Mouse (Mus musculus): ENCODE data around the gene Mgmt. TPM values are rescaled to one million over a fixed set of nuclear protein-coding genes. Genes with fewer than 3 reads are reported as not detected.

The Mgmt gene
- total RNA-seq, 2 experiments from 2014 or later: 0.51 to 0.59 TPM

DNA sequence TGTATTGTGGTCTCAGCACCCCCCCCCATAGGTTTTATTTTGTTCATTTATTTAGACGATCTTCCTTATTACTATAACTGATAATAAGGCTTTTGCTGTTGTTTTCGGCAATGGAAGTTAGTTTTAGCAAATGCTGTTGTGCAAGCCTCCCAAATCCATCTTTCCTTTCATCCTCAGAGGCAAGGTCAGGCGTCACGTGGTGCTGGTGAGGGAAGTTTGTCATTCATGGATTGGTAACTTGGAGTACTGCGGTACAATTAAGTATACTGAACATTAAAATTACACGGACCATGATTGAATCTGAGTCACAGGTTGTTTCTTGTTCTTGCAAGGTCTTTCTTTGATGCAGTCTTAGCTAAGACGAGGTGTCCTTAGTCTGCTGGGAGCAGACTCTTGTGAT lies 77.9 kb downstream of the Mgmt start:
- intact Hi-C loops (cut with DNase I): no loop called here
- no peak for DNase-seq (ENCODE audit: low spot score in 2 of 2)

DNA sequence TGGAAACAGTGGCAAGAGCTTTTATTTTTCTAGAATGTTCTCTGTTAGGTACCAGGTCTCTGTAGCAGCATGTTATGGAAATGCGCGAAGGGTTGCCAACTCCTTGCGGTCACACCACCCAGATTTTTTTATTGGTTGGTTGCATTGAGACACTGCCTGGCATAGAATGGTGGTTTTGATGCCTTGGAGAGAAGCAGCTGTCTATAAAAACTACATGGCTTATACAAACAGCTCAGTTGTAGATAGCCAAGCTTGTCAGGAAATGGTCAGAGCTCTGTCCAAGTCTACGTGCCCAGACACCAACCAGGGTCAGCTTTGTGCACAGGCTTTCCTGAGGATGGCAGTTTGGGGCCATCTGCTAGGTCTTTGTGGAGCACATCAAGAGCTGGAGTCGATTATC lies 80.6 kb downstream of the Mgmt start:
- DNase-seq (ENCODE audit: low spot score in 2 of 2): no peak
- intact Hi-C loops (cut with DNase I): no loop called here

DNA sequence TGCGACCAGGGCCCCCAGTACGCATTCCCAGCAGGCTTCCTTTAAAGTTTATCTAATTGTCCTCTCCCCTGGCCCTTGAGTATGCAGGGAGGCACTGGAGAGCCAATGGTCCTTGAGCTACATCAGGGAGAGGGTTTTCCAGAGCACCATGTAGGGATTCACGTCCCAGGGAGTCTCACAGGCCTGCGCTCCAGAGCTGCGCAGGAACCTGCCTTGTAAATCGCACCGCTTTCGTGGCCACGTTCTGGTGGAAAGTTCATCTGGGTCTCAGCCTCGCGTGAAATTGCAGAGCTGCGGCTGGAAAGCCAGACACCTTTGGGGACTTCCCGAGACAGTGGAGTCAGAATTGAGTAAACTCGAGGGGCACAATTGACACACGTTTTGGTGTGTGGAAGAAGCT lies 103.0 kb downstream of the Mgmt start:
- no peak for DNase-seq (ENCODE audit: low spot score in 2 of 2)
- intact Hi-C loops (cut with DNase I): no loop called here

DNA sequence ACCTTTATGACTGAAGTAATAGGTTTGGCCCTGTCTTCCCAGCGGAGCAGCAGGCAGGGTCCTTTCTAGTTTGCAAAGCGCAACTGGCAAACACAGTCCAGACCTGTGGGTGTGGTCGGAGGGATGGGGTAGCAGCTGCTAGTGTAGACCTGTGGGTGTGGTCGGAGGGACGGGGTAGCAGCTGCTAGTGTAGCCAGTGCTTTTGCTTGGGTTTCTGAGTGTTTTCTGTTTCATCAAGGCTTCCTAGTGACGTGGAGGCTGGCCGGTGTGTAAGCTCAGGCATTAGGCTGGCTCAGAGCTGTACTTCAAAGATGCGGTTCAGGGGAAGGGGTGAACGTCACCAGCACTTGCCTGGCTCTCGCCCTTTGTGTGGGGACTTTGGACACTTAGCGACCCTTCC lies 106.3 kb downstream of the Mgmt start:
- no peak for DNase-seq (ENCODE audit: low spot score in 2 of 2)
- intact Hi-C loops (cut with DNase I): no loop called here

DNA sequence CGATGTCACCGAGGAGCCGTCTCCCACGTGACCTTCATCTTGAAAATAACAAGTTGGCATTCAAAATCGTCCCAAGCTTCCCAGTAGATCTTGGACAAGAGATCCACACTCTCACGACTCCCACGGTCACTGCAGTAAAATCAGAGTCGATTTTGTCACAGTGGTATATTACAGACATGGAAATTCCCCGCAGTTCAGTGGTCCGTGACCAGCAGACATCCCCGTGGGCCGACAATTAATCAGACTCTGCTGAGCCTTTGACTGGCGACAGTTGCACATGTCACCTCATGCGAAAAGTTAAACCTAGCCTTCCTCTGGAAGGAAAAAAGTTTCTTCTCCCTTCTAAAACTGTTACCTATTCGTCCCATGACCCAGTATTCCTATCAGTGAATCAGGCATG lies 106.8 kb downstream of the Mgmt start:
- DNase-seq (ENCODE audit: low spot score in 2 of 2): no peak
- intact Hi-C loops (cut with DNase I): no loop called here

DNA sequence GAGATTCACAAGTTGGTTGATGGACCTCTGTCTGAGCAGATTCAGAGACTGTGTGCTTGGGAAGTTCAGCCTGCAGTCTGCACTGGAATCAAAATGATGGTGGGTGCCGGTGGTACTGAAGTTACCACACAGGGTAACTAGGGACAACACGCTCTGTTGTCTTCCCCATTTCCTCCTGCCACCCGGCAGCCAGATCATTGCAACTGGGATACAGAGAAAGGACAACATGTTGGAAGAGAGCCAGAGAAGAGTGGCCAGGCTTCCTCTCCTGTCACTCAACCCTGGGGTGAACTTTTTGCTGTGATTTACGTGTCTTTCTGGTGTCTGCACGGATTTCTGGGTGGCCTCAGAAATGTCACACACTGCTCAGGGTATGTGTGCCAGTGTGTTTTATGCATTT lies 107.4 kb downstream of the Mgmt start:
- intact Hi-C loops (cut with DNase I): no loop called here
- DNase-seq (ENCODE audit: low spot score in 2 of 2): no peak

DNA sequence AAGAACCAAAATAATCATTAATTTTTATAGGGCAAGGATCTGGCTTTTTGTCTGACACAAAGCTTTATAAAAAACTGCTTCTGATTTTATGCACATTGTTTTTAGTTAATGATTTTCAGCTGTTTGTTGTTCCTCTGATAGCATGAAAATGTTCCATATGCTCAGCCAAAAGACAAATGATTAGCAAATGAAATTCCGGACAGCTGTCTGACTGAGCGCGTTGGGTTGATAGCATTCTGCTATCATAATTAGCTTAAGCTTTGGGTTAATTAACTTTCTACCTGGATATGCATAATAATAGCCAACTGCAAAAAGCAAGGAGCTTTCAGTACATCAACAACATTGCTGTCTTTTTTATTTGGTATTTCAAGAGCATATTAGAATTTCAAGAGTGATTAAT lies 108.0 kb downstream of the Mgmt start:
- DNase-seq (ENCODE audit: low spot score in 2 of 2): no peak
- intact Hi-C loops (cut with DNase I): no loop called here

DNA sequence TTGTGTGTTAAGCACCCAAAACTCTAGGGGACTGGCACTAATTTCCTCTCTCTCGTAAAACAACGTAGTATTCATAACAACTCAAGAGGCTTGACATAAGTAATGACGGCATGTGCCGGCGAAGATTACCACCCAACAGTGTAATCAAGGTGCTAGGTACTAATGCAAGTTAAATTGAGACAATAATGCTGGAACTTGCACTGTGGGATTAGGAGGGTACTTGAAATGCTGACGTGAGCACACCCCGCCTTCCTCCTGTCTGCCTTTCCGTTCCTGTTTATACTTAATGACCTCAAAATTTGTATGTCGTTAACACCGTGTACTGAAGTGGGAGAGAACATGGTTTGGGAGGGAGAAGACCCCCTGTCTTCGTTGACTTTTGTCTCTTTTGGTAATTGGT lies 110.9 kb downstream of the Mgmt start:
- no peak for DNase-seq (ENCODE audit: low spot score in 2 of 2)
- intact Hi-C loops (cut with DNase I): no loop called here

DNA sequence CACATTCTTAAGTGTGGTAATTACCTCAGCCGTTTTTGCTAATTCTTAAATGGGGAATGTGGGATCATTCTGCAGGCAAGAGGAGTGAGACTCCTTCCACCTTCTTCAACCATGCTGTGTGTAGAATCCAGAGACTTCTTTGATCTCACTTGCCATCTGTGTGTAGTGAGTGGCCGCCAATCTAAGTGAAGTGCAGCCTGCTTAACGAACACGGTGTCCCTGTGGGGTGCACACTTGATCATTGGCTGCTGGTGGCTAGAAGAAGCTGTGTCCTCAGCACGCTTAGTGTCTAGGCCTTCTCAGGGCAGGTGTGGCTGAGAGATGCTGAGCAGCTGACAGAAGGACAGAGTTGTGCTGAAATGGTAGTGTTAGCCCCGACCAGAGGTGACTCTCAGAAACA lies 113.9 kb downstream of the Mgmt start:
- intact Hi-C loops (cut with DNase I): no loop called here

DNA sequence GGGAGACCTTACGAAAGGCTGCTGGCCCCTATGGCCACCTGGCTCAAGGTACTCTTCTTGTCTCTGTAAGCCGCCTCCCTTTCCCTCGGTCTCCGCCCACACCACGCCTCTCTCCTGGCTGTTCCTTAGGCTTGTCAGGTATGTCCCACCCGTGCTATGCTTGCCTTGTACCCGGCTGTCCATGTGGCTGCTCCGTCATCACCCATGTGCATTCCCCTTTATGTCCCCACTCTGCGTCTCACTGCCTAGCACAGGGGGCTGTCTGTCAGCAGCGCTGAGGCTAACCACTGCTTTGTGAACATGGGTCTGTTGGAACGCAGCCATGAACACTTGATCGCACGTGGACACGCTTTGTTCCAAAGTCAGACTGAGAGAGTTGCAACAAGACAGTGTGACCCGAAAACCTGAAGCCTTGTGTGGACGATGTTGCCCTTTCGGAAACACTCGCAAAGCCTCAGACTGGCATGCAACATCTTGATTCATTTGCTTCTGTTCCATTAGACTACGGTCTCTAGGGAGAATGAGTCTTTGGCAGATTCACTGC lies 115.4 kb downstream of the Mgmt start:
- DNase-seq (ENCODE audit: low spot score in 2 of 2): no peak

More for the DNA sequence above, 113.9 kb downstream of the Mgmt start:
- no peak for DNase-seq (ENCODE audit: low spot score in 2 of 2)

DNA sequence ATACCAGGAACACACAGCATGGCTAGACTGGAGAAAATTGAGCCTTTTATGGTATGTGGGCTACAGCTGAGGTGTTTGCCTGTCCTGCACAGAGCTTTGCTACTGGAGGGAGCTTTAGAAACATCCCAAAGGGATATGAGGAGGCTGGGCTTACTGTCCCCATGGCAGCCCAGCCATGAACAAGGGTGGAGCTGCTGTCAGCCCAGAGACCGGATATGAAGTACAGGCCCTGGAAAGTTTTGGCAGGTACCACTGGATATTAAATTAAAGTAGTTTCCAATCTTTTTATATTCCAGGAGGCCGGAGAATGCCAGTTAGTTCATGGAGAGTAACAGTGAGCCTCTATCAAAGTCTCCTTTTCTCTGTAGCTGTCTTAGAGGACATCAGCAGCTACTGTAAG lies 116.0 kb downstream of the Mgmt start:
- no peak for DNase-seq (ENCODE audit: low spot score in 2 of 2)
- intact Hi-C loops (cut with DNase I): no loop called here

More for the DNA sequence above, 115.4 kb downstream of the Mgmt start:
- intact Hi-C loops (cut with DNase I): no loop called here

DNA sequence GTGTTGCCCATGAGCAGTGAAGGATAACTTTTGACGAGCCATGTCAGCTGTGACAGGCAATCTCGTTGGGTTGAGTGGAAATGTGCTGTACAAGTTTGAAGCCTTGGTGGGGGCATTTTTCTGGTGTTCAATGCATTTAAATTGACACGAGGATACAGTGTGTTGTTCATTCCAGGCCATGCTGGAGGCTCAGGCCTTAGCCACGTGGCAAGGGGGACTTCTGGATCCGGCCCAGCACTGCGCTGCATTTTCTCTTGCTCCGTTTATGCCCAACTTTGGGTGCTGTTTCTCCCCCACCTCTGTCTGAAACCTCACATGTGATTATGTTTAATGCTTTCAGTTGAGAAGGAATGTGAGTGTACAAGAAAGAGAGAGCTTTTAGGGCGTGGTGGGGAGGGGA lies 118.3 kb downstream of the Mgmt start:
- no peak for DNase-seq (ENCODE audit: low spot score in 2 of 2)
- intact Hi-C loops (cut with DNase I): no loop called here

DNA sequence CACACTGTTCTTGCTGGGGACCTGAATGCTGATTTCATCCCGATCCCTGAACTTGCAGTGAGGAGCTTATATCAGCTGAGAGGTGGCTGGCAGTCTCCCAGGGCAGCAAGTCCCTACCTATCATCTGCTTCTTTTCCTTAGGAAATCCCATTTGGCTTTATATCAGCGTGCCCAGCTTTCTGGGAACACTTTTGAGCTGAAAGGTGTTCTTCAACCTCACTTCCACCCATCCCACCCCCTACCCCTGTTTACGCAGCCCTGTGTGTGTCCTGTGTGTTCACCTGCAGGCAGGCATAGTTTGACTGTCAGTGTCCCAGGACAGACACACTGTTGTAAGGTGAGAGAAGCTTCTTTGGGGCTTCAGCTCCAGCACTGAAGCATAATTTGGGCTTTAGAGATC lies 119.0 kb downstream of the Mgmt start:
- intact Hi-C loops (cut with DNase I): no loop called here
- no peak for DNase-seq (ENCODE audit: low spot score in 2 of 2)

DNA sequence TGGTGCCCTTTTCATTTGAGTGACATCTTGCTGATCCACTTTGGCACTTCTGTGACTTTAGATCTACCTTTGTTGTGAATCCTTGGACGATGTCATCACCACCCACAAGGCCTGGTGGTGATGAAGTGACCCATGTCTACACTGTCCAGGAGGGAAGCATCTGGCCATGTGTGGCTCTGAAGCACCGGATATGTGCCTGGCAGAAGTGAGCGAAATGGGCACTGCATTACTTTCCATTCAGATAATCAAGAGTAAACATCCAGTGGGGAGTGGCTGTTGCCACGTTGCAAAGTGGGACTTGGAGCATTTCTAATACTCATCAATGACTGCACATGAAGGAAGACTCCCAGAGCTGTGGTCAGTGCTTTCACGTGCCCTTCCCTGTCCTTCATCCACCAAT lies 124.2 kb downstream of the Mgmt start:
- no peak for DNase-seq (ENCODE audit: low spot score in 2 of 2)
- intact Hi-C loops (cut with DNase I): no loop called here

DNA sequence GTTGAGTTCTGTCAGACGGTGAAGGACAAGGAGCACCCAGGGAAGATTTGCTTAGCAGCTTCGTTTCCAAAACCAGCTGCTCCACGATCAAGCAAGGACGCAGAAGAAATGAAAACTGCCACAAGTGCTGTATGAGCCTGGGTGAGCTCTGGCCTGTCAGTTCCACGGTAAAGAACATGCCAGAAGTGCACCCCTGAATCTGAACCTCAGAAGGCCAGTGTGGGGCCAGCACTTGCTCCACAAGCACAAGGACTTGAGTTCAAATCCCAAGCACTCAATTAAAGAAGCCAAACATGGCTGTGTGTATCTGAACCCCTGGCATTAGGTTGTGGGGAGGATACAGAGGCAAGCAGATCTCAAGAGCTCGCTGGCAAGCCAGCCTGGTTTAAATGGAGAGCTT lies 125.8 kb downstream of the Mgmt start:
- intact Hi-C loops (cut with DNase I): no loop called here
- no peak for DNase-seq (ENCODE audit: low spot score in 2 of 2)

DNA sequence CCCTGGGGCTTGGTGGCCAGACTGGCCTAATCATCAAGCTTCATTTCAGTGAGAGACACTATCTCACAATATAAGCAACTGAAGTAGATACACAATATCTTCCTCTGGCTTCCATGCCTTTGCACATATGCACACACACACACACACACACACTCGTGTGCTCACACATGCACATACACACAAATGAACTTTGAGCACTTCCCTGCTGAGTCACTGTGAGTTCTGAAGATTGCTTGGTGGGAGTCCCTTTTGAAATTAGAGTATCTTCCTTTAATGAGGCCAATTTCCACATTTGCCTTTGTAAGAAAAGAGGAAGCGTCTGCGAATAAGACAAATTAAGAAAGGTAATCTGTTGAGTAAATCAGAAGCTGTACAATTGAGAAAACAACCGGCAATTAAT lies 136.4 kb downstream of the Mgmt start:
- intact Hi-C loops (cut with DNase I): no loop called here

DNA sequence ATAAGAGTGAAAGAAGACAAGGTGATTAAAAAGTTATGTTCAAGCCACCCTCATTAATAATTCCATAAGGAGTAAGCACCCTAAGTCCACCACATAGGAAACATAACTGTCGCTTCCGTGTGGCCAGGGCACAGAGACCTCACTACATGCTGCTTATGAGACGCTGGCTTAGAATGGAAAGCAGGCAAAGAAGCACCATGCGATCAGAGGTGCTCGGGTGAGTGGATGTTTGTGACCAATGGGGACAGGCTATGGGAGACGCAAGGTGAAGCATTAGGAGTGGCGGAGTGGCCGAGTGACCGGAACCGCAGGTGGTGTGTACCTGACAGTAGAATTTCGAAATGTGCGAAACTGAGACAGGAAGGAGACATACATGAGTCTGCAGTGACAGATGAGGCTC lies 138.8 kb downstream of the Mgmt start:
- intact Hi-C loops (cut with DNase I): no loop called here
- no peak for DNase-seq (ENCODE audit: low spot score in 2 of 2)

More for the DNA sequence above, 136.4 kb downstream of the Mgmt start:
- DNase-seq (ENCODE audit: low spot score in 2 of 2): no peak

DNA sequence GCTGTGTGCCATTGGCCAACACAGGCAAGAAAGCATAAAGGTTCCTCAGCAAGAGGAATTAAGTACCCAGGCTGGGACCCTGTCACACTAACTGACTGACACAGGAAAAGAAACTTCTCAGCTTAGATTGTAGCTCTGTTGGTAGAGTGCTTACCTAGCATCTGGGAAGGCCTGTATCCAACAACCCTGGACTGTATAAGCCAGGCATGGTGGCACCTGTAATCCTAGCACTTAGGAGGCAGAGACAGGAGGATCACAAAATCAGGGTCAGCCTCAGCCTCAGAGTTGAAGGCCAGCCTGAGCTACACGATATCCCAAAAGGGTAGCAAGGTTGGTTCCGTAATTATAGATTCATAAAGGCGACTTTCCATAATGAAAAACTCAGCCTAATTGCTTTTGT lies 140.6 kb downstream of the Mgmt start:
- DNase-seq (ENCODE audit: low spot score in 2 of 2): no peak
- intact Hi-C loops (cut with DNase I): no loop called here

DNA sequence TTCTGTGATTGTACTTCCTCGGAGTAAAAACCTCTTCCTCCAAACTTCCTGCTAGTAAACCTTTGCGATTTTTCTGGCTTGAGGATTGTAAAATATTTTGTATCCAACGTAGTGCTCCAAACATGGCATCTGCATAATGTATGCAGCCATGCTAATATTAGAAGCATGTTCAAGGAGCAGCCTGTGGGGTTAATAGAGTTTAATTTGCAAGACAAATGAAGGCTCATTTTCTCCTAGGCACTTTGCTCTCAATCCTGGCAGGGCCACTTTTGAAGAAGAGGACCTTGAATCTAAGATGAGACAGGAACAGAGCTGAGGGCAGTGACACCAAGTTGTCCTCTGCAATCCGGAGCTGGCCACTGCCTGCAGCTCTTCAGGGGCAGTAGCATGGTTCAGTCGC lies 141.5 kb downstream of the Mgmt start:
- intact Hi-C loops (cut with DNase I): no loop called here
- DNase-seq (ENCODE audit: low spot score in 2 of 2): no peak

DNA sequence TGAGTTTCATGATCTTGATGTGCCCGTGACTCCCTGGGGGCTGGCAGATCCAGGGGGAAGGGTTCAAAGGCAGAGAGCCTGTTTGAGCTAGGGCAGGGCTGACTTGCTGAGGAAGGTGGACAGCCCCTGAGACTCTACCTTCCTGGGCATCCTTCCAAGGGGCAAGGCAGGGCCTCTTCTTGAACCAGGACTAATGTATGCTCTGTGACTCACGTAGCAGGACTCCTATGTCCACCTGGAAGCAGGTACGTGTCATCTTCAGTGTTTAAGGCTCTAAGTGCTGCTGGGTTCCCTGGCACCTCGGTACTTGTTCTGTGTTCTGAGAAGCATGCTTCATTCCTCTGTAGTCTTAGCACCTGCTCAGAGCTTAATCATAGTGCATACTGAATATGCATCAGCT lies 143.1 kb downstream of the Mgmt start:
- no peak for DNase-seq (ENCODE audit: low spot score in 2 of 2)
- intact Hi-C loops (cut with DNase I): no loop called here

DNA sequence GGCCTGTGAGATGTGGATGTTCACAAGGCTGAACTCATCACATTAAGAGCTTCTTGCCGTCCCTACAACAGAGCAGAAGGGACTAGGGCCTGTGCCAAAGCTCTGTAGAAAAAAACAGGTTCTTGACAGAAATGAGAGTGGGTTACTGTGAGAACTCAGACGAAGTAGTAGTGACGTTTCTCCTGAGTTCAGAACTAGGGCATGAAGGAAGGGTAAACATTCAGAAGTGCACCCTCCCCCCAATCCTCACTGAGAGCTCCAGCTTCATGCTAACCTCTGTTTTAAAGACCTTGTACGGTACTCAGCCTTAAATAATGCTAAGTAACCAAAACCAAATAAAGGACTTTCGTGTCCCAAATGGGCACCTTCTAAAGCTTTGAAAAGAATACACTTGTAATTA lies 143.5 kb downstream of the Mgmt start:
- intact Hi-C loops (cut with DNase I): no loop called here
- DNase-seq (ENCODE audit: low spot score in 2 of 2): no peak

DNA sequence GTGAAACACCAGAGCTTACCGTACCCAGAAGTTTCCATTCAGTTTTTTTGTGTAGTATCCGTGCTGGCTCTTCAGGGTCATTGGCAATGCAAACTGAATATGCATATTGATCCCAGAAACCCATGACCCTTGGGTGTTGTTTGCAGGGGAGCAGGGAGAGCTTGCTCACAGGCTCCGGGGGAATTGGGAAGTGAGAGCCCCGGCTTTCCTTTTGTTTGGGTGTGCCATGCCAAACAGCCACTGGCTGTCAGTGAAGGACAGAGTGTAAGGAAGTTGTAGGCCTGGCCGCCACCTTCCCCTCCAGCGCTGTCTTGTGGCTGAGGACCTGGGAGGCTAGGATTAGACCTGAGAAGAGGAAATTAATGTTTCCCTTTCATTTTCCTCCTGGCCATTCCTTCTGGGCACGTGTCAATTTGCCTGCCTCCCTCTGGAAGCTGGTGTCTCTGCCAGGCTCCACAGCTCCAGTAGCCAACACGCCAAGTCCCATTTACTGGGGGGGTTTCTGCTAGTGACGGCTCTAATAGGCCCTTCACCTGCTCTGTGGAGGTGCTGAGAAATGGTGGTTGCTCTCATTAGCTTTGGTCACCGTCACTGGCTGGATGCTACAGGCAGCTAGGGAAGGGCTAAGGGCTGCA lies 144.0 kb downstream of the Mgmt start:
- intact Hi-C loops (cut with DNase I): no loop called here

More for the DNA sequence above, 144.0 kb downstream of the Mgmt start:
- no peak for DNase-seq (ENCODE audit: low spot score in 2 of 2)

Measured in left cerebral cortex, postnatal 14 days (tissue).